Mouse (Mus musculus): ENCODE results near the gene Arsa.
"Not testable (repeated sequence)": the region's sequence is repeated elsewhere in the genome, so short reads cannot be mapped to it uniquely, and the experiment has no call there.

Gene Arsa

DNA sequence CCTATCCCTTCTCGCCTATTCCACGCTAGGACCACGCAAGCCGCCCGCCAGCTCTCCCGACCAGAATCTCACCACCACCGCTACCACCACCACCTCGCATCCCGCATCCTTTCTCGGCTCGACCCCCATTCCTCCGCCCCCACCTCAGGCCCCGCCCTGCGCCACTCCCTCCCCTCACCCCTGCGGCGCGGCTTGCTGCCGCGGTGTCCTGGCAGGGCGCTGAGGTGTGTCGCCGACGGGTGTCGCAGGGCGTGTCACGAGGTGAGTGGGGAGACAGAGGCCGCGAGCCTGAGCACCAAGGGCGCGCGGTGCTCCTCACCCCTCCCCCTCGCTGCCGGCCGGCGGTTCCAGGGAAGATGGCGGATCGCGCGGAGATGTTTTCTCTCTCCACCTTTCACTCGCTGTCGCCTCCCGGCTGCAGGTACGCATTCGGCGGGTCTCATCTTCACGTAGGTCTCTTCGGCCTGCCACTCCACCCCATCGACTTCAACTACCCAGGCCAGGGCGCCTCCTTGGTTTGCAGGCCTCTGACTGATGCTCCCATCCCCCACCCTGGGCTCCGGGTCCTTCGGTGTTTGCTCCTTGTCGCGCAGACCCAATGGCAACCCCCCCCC lies 23.3 kb downstream of the Arsa start, which contains the start of gene Mapk8ip2:
Gene Mapk8ip2 (plus strand): TSS at position 49 of the 614 bp plus-strand sequence.
- no peak for DNase-seq (ENCODE audit: low spot score in 2 of 2)

GRCm38 (mm10) chr15:89452906-89453864 lies 24.0 kb downstream of the Arsa start:
- DNase-seq (ENCODE audit: low spot score in 2 of 2) = peak in 1 of 2 experiments; percentile 43

DNA sequence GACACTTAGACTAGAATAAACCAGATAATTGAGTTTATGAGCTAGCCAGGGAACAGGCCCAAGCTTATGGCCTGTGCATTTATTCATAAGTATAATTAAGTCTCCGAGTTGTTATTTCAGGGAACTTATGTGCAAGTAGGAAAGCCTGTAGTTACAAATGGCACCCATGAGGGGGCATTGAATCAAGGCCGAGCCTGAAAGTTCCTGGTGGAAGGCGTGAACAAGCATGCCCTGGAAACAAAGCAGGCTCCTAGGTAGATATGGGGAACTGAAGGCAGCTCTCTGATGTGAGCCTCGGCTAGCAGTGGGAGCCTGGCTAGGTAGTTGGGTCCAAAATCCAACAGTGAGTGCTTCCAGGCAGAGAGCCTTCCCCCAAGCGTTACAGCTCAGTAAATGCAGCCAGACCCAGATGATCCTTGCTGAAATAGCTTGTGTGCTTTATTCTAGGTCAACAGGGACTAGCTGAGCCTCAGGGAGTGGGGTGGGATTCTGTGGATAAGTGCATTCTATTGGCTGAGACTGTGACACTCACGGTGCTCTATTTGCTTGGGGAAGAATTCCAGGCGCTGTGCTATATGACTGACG lies 34.6 kb downstream of the Arsa start:
- no peak for DNase-seq (ENCODE audit: low spot score in 2 of 2)

GRCm38 (mm10) chr15:89435878-89436277 lies 41.3 kb downstream of the Arsa start:
- no peak for DNase-seq (ENCODE audit: low spot score in 2 of 2)

DNA sequence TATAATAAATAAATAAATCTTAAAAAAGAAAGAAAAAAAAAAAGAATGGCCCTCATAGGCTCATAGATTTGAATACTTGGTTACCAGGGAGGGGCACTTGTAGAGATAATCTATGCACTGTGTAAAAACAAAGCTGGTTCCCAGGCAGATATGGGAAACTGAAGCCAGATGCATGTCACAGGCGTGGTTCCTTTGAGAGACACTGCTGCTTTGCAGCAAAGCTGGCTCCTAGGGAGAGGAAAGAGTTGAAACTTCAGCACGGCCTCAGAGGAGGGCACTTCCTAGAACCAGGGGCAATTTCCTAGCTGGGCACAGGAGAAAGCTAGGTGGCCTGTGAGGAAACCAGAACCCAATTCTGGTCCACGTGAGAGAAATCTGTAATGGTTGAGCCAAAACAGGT lies 43.1 kb downstream of the Arsa start:
- no peak for DNase-seq (ENCODE audit: low spot score in 2 of 2)

GRCm38 (mm10) chr15:89432946-89433345 lies 44.3 kb downstream of the Arsa start:
- DNase-seq (ENCODE audit: low spot score in 2 of 2) = no peak

DNA sequence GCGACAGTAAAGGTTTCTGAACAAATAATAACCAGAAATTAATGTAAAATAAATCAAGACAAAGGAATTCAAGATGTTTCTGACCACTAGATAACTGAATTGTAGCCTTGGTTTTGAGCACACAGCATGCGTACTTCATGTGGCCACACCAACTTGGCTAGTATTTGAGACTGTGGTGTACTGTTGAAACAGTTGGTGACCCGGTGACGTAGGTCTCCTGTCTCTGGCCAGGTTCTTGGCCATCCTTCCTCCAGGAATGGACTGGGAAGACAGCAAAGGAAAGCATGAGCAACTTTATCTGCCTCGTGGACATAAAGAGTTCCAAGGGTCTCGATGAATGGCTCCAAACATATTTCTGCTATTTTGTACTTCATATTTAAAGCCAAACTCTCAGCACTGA lies 45.4 kb downstream of the Arsa start:
- DNase-seq (ENCODE audit: low spot score in 2 of 2) = no peak

GRCm38 (mm10) chr15:89431271-89431670 lies 46.0 kb downstream of the Arsa start:
- no peak for DNase-seq (ENCODE audit: low spot score in 2 of 2)

- not testable (repeated sequence) for DNase-seq (ENCODE audit: low spot score in 2 of 2)
Measured at GRCm38 (mm10) chr15:89430771-89431170, 46.5 kb downstream of the Arsa start.

GRCm38 (mm10) chr15:89430341-89430740 lies 46.9 kb downstream of the Arsa start:
- no peak for DNase-seq (ENCODE audit: low spot score in 2 of 2)

GRCm38 (mm10) chr15:89429352-89430221 lies 47.6 kb downstream of the Arsa start, which contains the start of the genes C730034F03Rik, Gm44502 and Chkb:
C730034F03Rik (plus strand) TSS chr15:89429589.
Gm44502 (minus strand) TSS chr15:89429696.
Chkb (minus strand) TSS chr15:89429908.
- DNase-seq (ENCODE audit: low spot score in 2 of 2) = peak; percentile 82 to 87

GRCm38 (mm10) chr15:89428821-89429351 lies 48.3 kb downstream of the Arsa start:
- DNase-seq (ENCODE audit: low spot score in 2 of 2) = peak in 1 of 2 experiments; percentile 11

GRCm38 (mm10) chr15:89428136-89428790 lies 49.0 kb downstream of the Arsa start:
- no peak for DNase-seq (ENCODE audit: low spot score in 2 of 2)

DNA sequence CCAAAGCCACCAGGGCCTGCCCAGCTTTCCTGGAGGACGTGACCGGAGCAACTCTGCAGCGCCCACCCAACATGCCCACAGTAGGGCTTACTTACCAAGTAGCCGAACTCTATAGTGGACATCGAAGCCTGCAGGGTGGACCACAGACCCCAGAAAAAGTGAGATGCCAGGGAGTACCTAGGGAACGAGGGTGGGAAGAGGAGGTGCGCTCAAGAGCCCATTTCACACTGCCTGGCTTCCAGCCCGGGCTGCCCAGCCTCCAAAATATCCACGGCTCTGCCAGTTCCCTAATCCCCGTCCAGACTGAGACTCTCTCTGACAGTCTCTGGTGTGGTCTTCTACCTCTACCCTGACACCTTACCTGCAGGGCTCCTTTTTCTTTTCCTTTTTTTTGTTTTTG lies 50.5 kb downstream of the Arsa start:
- DNase-seq (ENCODE audit: low spot score in 2 of 2) = no peak

- no peak for DNase-seq (ENCODE audit: low spot score in 2 of 2)
Measured at GRCm38 (mm10) chr15:89425711-89426121, 51.5 kb downstream of the Arsa start, which contains the start of gene Cpt1b. Cpt1b (minus strand) TSS chr15:89425863.

DNA sequence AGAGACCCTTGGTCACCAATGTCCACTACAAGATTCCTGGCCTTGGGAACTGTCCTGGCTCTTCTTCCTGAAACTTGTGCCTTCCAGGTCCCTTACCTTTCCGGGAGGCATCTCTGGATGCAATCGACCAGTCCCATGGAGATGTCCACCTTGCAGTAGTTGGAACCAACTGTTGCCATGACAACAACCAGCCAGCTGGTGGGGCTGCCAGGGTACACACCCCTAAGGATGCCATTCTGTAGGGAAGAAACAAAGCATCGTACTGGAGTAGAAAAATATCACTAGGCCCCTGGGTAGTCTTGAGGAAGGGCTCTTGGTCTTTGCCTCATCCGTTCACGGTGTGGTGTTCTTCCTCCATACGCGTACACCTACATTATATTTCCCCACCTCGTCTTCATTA lies 52.6 kb downstream of the Arsa start:
- DNase-seq (ENCODE audit: low spot score in 2 of 2) = no peak

Data from spleen, postnatal 14 days (tissue).